Mouse (Mus musculus): Measurements from ENCODE around the gene Egfl7. TPM values are rescaled to one million over a fixed set of nuclear protein-coding genes. Genes with fewer than 3 reads are reported as not detected.

The Egfl7 gene
- polyA plus RNA-seq, 1 experiment from 2014 or later, result 53.0 TPM

GRCm38 (mm10) chr2:26575865-26576264, 3.9 kb upstream of the Egfl7 start:
- peak overlapping the region; percentile 72 for H3K27ac ChIP-seq (ENCODE audit: low read depth)
- 43% methylated on average over 4 of the region's 4 CpGs for WGBS (ENCODE audit: insufficient replicate concordance)
- H3K27me3 ChIP-seq (ENCODE audit: insufficient read depth, low read length), result no peaks in the 10 kb centered on the region
- H3K4me3 ChIP-seq (ENCODE audit: low read depth, low read length), result no peak overlapping the region
- H3K9ac ChIP-seq (replicated peaks), result peak overlapping the region; percentile 31; the same call in 1 of the 2 replicates
- H3K4me1 ChIP-seq (ENCODE audit: insufficient read depth), result peaks cover 29% of the 10 kb centered on the region
- no peaks in the 10 kb centered on the region for H3K9me3 ChIP-seq (ENCODE audit: low read length)
- ATAC-seq (peak; percentile 42), DNase-seq (no peak)
- TF ChIP-seq CTCF (IDR thresholded peaks at IDR 0.05; ENCODE audit: low read depth) (no peak), EP300 (IDR thresholded peaks at IDR 0.05; ENCODE audit: low read depth) (peak; percentile 48; the same call in 1 of the 2 replicates)
- H3K36me3 ChIP-seq (replicated peaks; ENCODE audit: insufficient read depth, low read length), result no peaks in the 10 kb centered on the region
- peak overlapping the region; percentile 18; the same call in 1 of the 2 replicates for H3K4me2 ChIP-seq (ENCODE audit: low read depth, low read length)

- no peak for ATAC-seq
- H3K27me3 ChIP-seq (ENCODE audit: insufficient read depth, low read length), result no peaks in the 10 kb centered on the region
- H3K9ac ChIP-seq (replicated peaks), result peak overlapping the region; percentile 21; the same call in 1 of the 2 replicates
- no peaks in the 10 kb centered on the region for H3K9me3 ChIP-seq (ENCODE audit: low read length)
- TF ChIP-seq CTCF (IDR thresholded peaks at IDR 0.05; ENCODE audit: low read depth) (no peak), EP300 (IDR thresholded peaks at IDR 0.05; ENCODE audit: low read depth) (no peak)
- no peak overlapping the region for H3K4me2 ChIP-seq (ENCODE audit: low read depth, low read length)
- H3K36me3 ChIP-seq (replicated peaks; ENCODE audit: insufficient read depth, low read length), result no peaks in the 10 kb centered on the region
- no peak for DNase-seq
- H3K4me3 ChIP-seq (ENCODE audit: low read depth, low read length), result no peak overlapping the region
- H3K27ac ChIP-seq (ENCODE audit: low read depth), result peak overlapping the region; percentile 72
- H3K4me1 ChIP-seq (ENCODE audit: insufficient read depth), result peaks cover 29% of the 10 kb centered on the region
- 29% methylated on average over 4 of the region's 4 CpGs for WGBS (ENCODE audit: insufficient replicate concordance)
Observed at GRCm38 (mm10) chr2:26576462-26576861, 3.4 kb upstream of the Egfl7 start.

GRCm38 (mm10) chr2:26578369-26578768, 1.4 kb upstream of the Egfl7 start:
- no peak overlapping the region for H3K4me3 ChIP-seq (ENCODE audit: low read depth, low read length)
- no peak for DNase-seq
- ATAC-seq, result peak; percentile 48
- 34% methylated on average over 6 of the region's 6 CpGs for WGBS (ENCODE audit: insufficient replicate concordance)
- H3K9ac ChIP-seq (replicated peaks), result no peak overlapping the region
- no peak overlapping the region for H3K4me2 ChIP-seq (ENCODE audit: low read depth, low read length)
- peaks cover 22% of the 10 kb centered on the region for H3K4me1 ChIP-seq (ENCODE audit: insufficient read depth)
- no peaks in the 10 kb centered on the region for H3K27me3 ChIP-seq (ENCODE audit: insufficient read depth, low read length)
- no peaks in the 10 kb centered on the region for H3K9me3 ChIP-seq (ENCODE audit: low read length)
- peak overlapping the region; percentile 72 for H3K27ac ChIP-seq (ENCODE audit: low read depth)
- no peaks in the 10 kb centered on the region for H3K36me3 ChIP-seq (replicated peaks; ENCODE audit: insufficient read depth, low read length)
- TF ChIP-seq EP300 (IDR thresholded peaks at IDR 0.05; ENCODE audit: low read depth) (peak; percentile 74), CTCF (IDR thresholded peaks at IDR 0.05; ENCODE audit: low read depth) (no peak)

GRCm38 (mm10) chr2:26580751-26581150, 937 bp downstream of the Egfl7 start:
- Histone ChIP-seq H3K9me3 (ENCODE audit: low read length) (no peaks in the 10 kb centered on the region), H3K36me3 (replicated peaks; ENCODE audit: insufficient read depth, low read length) (no peaks in the 10 kb centered on the region), H3K9ac (replicated peaks) (no peak overlapping the region; the same call in 1 of the 2 replicates), H3K27me3 (ENCODE audit: insufficient read depth, low read length) (0 out of 2 replicates have a peak, but pooled peaks cover 2% of the 10 kb centered on the region), H3K4me3 (ENCODE audit: low read depth, low read length) (no peak overlapping the region), H3K27ac (ENCODE audit: low read depth) (peak overlapping the region; percentile 63), H3K4me2 (ENCODE audit: low read depth, low read length) (no peak overlapping the region), H3K4me1 (ENCODE audit: insufficient read depth) (peaks cover 12% of the 10 kb centered on the region)
- TF ChIP-seq CTCF (IDR thresholded peaks at IDR 0.05; ENCODE audit: low read depth), result no peak
- no peak for TF ChIP-seq EP300 (IDR thresholded peaks at IDR 0.05; ENCODE audit: low read depth)
- WGBS (ENCODE audit: insufficient replicate concordance), result 63% methylated on average over 4 of the region's 5 CpGs
- no peak for ATAC-seq
- no peak for DNase-seq

- Histone ChIP-seq H3K4me1 (ENCODE audit: insufficient read depth) (peaks cover 19% of the 10 kb centered on the region), H3K9ac (replicated peaks) (no peak overlapping the region), H3K4me2 (ENCODE audit: low read depth, low read length) (0 out of 2 replicates have a peak overlapping the region, but pooled peaks have one; percentile 16), H3K27ac (ENCODE audit: low read depth) (peak overlapping the region; percentile 71), H3K9me3 (ENCODE audit: low read length) (no peaks in the 10 kb centered on the region), H3K36me3 (replicated peaks; ENCODE audit: insufficient read depth, low read length) (no peaks in the 10 kb centered on the region), H3K4me3 (ENCODE audit: low read depth, low read length) (no peak overlapping the region), H3K27me3 (ENCODE audit: insufficient read depth, low read length) (0 out of 2 replicates have a peak, but pooled peaks cover 2% of the 10 kb centered on the region)
- DNase-seq, result no peak
- TF ChIP-seq CTCF (IDR thresholded peaks at IDR 0.05; ENCODE audit: low read depth) (no peak), EP300 (IDR thresholded peaks at IDR 0.05; ENCODE audit: low read depth) (no peak)
- no peak for ATAC-seq
- 43% methylated on average over 2 of the region's 2 CpGs for WGBS (ENCODE audit: insufficient replicate concordance)
Observed at GRCm38 (mm10) chr2:26582203-26582602, 2.4 kb downstream of the Egfl7 start.

- Histone ChIP-seq H3K4me2 (ENCODE audit: low read depth, low read length) (0 out of 2 replicates have a peak overlapping the region, but pooled peaks have one; percentile 9), H3K27ac (ENCODE audit: low read depth) (peak overlapping the region; percentile 71; the same call in 1 of the 2 replicates), H3K4me1 (ENCODE audit: insufficient read depth) (peaks cover 18% of the 10 kb centered on the region), H3K36me3 (replicated peaks; ENCODE audit: insufficient read depth, low read length) (no peaks in the 10 kb centered on the region), H3K27me3 (ENCODE audit: insufficient read depth, low read length) (0 out of 2 replicates have a peak, but pooled peaks cover 2% of the 10 kb centered on the region), H3K9me3 (ENCODE audit: low read length) (no peaks in the 10 kb centered on the region), H3K9ac (replicated peaks) (no peak overlapping the region), H3K4me3 (ENCODE audit: low read depth, low read length) (no peak overlapping the region)
- DNase-seq, result no peak
- no peak for ATAC-seq
- 51% methylated on average over 7 of the region's 7 CpGs for WGBS (ENCODE audit: insufficient replicate concordance)
- no peak for TF ChIP-seq CTCF (IDR thresholded peaks at IDR 0.05; ENCODE audit: low read depth)
- TF ChIP-seq EP300 (IDR thresholded peaks at IDR 0.05; ENCODE audit: low read depth), result no peak
Observed at GRCm38 (mm10) chr2:26582741-26583140, 2.9 kb downstream of the Egfl7 start.
